Mouse (Mus musculus): Measurements from ENCODE around the gene Ugt1a6b.
"Not testable (repeated sequence)": the region's sequence is repeated elsewhere in the genome, so short reads cannot be mapped to it uniquely, and the experiment has no call there.

The Ugt1a6b gene

DNA sequence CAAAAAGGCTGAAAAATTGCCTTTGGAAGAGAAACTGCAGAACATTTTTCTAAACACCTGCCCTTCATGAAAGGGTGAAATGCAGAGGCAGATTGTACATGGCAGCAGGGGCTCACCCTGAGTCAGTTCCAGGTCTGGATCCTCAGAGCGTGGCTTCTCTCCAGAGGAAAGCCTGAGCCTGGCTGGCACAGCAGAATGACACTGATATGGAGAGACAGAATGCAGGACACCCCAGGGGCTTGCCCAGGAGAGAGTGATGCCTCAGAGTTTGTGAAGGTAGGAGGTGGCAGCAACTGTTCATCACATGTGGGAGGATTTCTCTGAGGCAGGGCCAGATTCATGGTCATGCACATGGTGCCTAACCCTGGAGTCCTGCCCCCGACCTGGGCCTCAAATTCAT is 96.9 kb downstream of the Ugt1a6b start:
- no peak for DNase-seq (ENCODE audit: low read depth)

DNA sequence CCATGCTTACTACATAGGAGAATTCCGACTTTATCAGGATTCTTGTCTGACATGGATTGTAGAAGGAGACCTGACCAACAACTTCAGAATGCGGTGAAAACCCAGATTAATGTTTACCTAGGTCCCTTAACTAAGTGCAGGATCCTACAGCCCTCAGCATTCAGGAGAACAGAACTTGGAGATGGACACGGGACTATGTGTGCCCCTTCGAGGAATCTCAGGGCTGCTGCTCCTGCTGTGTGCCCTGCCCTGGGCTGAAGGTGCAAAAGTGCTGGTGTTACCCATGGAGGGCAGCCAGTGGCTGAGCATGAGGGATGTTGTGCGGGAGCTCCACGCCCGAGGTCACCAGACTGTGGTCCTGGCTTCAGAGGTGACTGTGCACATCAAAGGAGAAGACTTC is 97.4 kb downstream of the Ugt1a6b start, which contains the start of gene Ugt1a2:
TSS of gene Ugt1a2 (plus strand) at position 146 of the 400 bp plus-strand sequence.
- no peak for DNase-seq (ENCODE audit: low read depth)

- peak; percentile 37 for DNase-seq (ENCODE audit: low read depth)
These were observed 102.4 kb downstream of the Ugt1a6b start, which contains the start of gene Dnajb3 for GRCm38 (mm10) chr1:88205294-88205922. Gene Dnajb3, minus strand, starts transcription at chr1:88205782.

DNA sequence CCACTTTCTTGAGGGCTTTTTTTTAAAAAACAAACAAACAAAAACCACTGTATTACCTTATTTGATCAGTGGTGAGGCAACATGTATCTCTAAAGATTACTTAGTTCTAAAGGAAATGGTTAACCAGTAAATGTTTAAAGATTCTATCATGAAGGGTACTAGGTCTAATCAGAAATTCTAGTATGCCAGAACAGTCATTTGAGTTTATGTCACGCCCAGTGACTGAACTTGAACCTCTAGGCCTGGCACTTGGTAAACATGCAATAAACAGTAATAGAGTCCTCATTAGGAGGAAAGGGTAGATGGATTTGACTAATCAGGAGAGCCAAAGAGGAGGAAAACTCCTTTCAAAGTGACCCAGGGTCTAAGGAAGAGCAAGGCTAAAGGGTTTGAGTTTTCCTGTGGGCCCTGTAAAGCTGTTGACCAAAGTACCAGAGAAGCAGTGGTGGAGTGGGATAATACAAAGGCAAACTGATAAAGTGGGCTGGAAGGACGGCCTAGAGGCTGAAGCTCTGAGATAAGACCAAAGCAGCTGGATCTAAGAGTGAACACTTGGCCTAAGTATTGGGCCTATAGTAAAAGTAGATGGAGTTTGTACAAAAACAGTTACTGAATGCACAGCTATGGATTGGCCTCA is 103.9 kb downstream of the Ugt1a6b start:
- peak; percentile 58 for DNase-seq (ENCODE audit: low read depth)

DNA sequence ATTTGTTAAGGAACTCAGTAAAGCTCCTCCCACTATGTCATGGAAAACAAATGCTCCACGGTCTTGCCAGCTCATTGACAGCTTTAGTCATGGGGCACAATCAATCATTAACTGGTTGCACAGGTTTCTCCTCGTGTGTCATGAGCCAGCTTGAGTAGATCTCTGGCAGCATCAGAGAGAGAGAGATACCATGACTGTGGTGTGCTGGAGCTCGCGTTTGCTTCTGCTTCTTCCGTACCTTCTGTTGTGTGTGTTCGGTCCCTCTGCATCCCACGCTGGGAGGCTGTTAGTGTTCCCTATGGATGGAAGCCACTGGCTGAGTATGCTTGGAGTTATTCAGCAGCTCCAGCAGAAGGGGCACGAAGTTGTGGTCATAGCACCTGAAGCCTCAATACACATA is 108.8 kb downstream of the Ugt1a6b start, which contains the start of gene Ugt1a1:
TSS of gene Ugt1a1 (plus strand) at position 148 of the 400 bp plus-strand sequence.
- DNase-seq (ENCODE audit: low read depth), result no peak

DNA sequence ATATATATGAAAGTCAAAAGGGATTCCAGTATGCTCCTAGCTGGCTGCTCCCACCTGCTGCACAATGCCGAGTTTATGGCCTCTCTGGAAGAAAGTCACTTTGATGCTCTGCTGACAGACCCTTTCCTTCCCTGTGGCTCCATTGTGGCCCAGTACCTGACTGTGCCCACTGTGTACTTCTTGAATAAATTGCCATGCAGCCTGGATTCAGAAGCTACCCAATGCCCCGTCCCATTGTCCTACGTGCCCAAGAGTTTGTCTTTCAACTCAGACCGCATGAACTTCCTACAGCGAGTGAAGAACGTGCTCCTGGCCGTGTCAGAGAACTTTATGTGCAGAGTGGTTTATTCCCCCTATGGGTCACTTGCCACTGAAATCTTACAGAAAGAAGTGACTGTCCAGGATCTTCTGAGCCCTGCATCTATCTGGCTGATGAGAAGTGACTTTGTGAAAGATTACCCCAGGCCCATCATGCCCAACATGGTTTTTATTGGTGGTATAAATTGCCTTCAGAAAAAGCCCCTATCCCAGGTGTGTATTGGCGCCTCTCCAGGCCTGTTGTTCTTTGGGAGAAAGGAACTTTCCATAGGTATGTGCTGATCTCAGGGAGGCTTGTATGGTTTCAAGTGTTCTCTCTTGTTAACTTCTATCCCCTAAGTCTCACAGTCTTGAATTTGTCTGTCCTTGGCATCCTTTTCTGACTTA is 109.4 kb downstream of the Ugt1a6b start:
- no peak for DNase-seq (ENCODE audit: low read depth)

- no peak for DNase-seq (ENCODE audit: low read depth)
These were observed 110.0 kb downstream of the Ugt1a6b start for GRCm38 (mm10) chr1:88213061-88213460.

DNA sequence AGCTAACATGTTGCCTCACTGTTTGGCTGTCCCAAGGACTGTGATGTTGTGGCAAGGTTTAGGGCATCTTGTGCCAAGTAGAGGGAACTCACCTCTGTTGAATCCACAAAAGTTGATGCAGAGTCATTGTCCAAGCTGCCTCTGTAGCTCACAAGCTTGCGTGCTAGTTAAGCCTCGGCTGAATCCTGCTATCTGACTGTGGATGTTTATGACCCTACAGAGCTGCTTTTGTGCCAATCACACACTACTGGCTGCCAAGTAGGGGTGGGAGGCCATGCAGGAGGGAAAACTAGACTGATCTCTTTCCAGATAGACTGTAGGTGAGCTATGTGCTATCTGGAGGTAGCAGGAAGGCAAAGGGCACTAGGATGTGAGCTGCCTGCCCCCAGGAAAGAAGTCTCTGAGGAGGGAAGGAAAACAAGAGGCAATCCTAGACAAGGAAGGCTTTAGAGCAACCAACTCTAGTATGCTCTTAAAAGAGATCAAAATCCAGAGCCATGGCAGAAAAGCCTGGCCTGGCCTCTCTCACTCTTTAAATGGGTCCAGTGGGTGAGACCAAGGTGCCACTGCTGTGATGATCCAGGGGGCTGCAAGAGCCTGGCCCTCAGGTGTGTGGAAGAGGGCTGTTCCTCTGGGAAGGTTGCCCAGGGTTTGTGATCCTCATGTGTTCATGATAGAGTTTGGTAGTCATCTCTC is 110.9 kb downstream of the Ugt1a6b start:
- no peak for DNase-seq (ENCODE audit: low read depth)

DNA sequence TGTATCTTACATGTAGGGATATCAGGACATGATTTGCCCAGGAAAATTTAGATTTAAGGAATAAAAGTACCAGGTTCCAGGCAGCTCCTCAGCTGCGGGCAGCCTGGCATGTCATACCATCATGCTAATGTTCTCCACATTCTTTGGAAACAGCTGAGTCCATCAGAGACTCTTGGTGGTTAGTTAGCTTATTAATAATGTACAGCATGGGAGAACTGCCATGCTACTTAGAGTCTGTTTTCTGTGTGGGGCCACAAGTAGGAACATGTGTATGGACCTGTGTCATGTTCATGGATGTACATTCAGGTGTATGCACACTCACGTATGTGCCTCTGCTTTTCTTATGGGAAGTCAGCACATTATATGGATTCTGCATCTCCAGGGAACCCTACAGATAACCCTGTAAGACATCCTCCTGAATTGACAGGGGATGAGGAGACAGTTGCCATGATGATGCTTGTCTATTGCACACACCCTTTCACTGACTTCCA is 111.5 kb downstream of the Ugt1a6b start:
- no peak for DNase-seq (ENCODE audit: low read depth)

GRCm38 (mm10) chr1:88215466-88216380 is 112.7 kb downstream of the Ugt1a6b start:
- DNase-seq (ENCODE audit: low read depth), result no peak

DNA sequence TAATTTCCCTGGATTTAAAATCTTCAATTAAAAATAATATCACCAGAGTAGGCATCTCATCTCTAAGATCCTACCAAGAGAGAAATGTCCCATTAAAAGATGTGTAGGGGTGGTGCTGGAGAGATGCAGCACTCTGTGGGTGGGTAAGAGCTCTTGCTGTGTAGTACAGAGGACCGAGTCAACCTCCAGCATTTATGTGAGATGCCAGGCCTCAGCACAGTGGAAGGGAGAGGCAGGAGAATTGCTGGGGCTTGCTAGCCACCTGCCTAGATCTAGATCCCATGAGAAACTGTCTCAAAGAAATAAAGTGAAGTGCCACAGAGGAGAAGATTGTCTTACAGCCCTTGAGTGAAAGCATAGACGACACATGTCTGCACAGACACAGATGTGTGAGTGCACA is 113.5 kb downstream of the Ugt1a6b start:
- DNase-seq (ENCODE audit: low read depth), result no peak

- DNase-seq (ENCODE audit: low read depth), result no peak
These were observed 114.1 kb downstream of the Ugt1a6b start for GRCm38 (mm10) chr1:88217144-88217543.

DNA sequence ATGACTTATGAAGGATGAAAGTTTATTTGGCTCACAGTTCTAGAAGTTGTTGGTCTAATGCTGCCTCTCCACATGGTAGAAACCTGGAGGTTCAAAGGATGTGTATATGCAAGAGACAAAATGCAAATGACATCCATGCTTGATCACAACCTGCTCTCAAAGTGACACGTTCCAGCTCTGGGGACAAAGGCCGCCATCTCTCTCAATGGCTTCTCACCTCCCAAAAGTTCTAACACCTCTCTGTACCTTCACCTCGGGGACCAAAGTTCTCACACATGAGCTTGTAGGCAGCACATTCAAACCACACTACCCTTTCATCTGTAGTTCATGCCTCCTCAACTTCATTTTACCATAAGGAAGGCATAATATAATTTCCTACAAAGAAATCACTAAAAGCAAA is 114.5 kb downstream of the Ugt1a6b start:
- no peak for DNase-seq (ENCODE audit: low read depth)

- no peak for DNase-seq (ENCODE audit: low read depth)
These were observed 115.0 kb downstream of the Ugt1a6b start for GRCm38 (mm10) chr1:88218051-88218450.

GRCm38 (mm10) chr1:88218591-88218990 is 115.5 kb downstream of the Ugt1a6b start:
- DNase-seq (ENCODE audit: low read depth), result no peak

- no peak for DNase-seq (ENCODE audit: low read depth)
These were observed 116.0 kb downstream of the Ugt1a6b start for GRCm38 (mm10) chr1:88219054-88219453.

GRCm38 (mm10) chr1:88220336-88220735 is 117.3 kb downstream of the Ugt1a6b start:
- DNase-seq (ENCODE audit: low read depth), result no peak

DNA sequence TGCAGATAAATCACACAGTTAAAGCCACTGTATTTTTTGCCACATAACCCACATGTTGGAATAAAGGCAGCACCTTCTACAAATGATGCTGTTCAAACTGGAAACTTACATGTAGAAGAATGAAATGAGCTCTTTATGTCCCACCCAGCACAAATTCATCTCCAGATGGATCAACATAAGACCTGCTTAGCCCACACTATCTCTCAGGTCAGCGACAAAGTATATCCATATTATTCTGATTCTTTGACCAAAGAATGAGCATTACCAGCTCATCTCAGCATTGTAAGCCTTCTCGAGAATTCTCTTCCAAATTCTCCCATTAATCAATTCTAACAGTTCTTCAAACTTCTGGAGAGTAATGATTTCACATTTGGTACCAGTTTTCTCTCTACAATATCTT is 119.2 kb downstream of the Ugt1a6b start:
- no peak for DNase-seq (ENCODE audit: low read depth)

GRCm38 (mm10) chr1:88223011-88223515 is 120.0 kb downstream of the Ugt1a6b start:
- DNase-seq (ENCODE audit: low read depth), result not testable (repeated sequence)

GRCm38 (mm10) chr1:88223591-88223990 is 120.5 kb downstream of the Ugt1a6b start:
- DNase-seq (ENCODE audit: low read depth), result no peak
